Mouse (Mus musculus): ENCODE data around the gene Taf15. TPM values are rescaled to one million over a fixed set of nuclear protein-coding genes. Genes with fewer than 3 reads are reported as not detected.
"Not testable (repeated sequence)": the region's sequence is repeated elsewhere in the genome, so short reads cannot be mapped to it uniquely, and the experiment has no call there.

Gene Taf15
- total RNA-seq, 2 experiments from 2014 or later, result 34.2 to 41.5 TPM

GRCm38 (mm10) chr11:83536831-83537230 lies 63.9 kb downstream of the Taf15 start:
- DNase-seq, result no peak

GRCm38 (mm10) chr11:83538705-83539314 lies 65.9 kb downstream of the Taf15 start:
- DNase-seq, result no peak

- peak in 1 of 2 experiments; percentile 18 for DNase-seq
These were observed 68.0 kb downstream of the Taf15 start for GRCm38 (mm10) chr11:83540931-83541330.

- DNase-seq, result no peak
These were observed 68.5 kb downstream of the Taf15 start for GRCm38 (mm10) chr11:83541415-83541814.

GRCm38 (mm10) chr11:83544214-83544613 lies 71.3 kb downstream of the Taf15 start:
- peak in 1 of 2 experiments; percentile 14 for DNase-seq

GRCm38 (mm10) chr11:83550186-83550632 lies 77.3 kb downstream of the Taf15 start:
- no peak for DNase-seq

GRCm38 (mm10) chr11:83551037-83551436 lies 78.2 kb downstream of the Taf15 start:
- not testable (repeated sequence) for DNase-seq

- no peak for DNase-seq
These were observed 78.8 kb downstream of the Taf15 start for GRCm38 (mm10) chr11:83551668-83552067.

Other genes with a start within 250 kb of the Taf15 start
- not detected for gene Slfn14, start 186.4 kb upstream of the Taf15 start, total RNA-seq (2021)
- 10 to 100 TPM; 46.7 to 47.2 TPM for gene Ap2b1, start 174.1 kb upstream of the Taf15 start, total RNA-seq (2021)
- gene Pex12, start 170.5 kb upstream of the Taf15 start, total RNA-seq (2021), result 10 to 100 TPM in 1 of 2 experiments, 1 to 10 TPM in 1; 7.0 to 14.9 TPM
- gene Rasl10b, start 63.9 kb upstream of the Taf15 start, total RNA-seq (2021), result 10 to 100 TPM; 74.9 to 78.3 TPM
- gene Gas2l2, start 43.6 kb upstream of the Taf15 start, total RNA-seq (2021), result not detected
- gene 1700020L24Rik, start 35.4 kb upstream of the Taf15 start, total RNA-seq (2021), result not detected
- gene Mmp28, start 10.0 kb upstream of the Taf15 start, total RNA-seq (2021), result 1 to 10 TPM; 3.0 to 4.7 TPM
- under 1 TPM in 1 of 2 experiments, not detected in 1; 0.26 TPM for gene Heatr9, start 49.1 kb downstream of the Taf15 start, total RNA-seq (2021)
- 10 to 100 TPM in 1 of 2 experiments, 1 to 10 TPM in 1; 2.6 to 10.5 TPM for gene Ccl5, start 57.4 kb downstream of the Taf15 start, total RNA-seq (2021)
- 1 to 10 TPM; 5.6 to 8.7 TPM for gene Ccl9, start 105.5 kb downstream of the Taf15 start, total RNA-seq (2021)
- gene Ccl6, start 120.0 kb downstream of the Taf15 start, total RNA-seq (2021), result 10 to 100 TPM; 11.8 to 13.3 TPM
- gene Rpl9-ps1, start 172.5 kb downstream of the Taf15 start, total RNA-seq (2021), result not detected
- not detected for gene Ccl3, start 176.3 kb downstream of the Taf15 start, total RNA-seq (2021)
- gene Ccl4, start 189.5 kb downstream of the Taf15 start, total RNA-seq (2021), result not detected
- 1 to 10 TPM; 3.8 to 4.1 TPM for gene Wfdc17, start 230.9 kb downstream of the Taf15 start, total RNA-seq (2021)
- not detected for gene Wfdc18, start 235.9 kb downstream of the Taf15 start, total RNA-seq (2021)

All from heart, adult 18-20 months (tissue).